Mouse (Mus musculus): ENCODE results near the gene Gm3636.
"Not testable (repeated sequence)": the region's sequence is repeated elsewhere in the genome, so short reads cannot be mapped to it uniquely, and the experiment has no call there.

- not testable (repeated sequence) for TF ChIP-seq CTCF (conservative IDR thresholded peaks at IDR 0.05; ENCODE audit: insufficient read depth, insufficient read length, low read depth, low read length); POLR2A (IDR thresholded peaks at IDR 0.05; ENCODE audit: low read depth, low read length)
Observed at GRCm38 (mm10) chr14:6720151-6720550, 22.0 kb downstream of the Gm3636 start, which contains the start of gene Gm8050.
